Mouse (Mus musculus): ENCODE data around the gene Notch4.

- TF ChIP-seq MAFK (IDR thresholded peaks at IDR 0.05; ENCODE audit: insufficient read depth, low read depth, low read length) (no peak), HCFC1 (IDR thresholded peaks at IDR 0.05; ENCODE audit: borderline replicate concordance, insufficient read depth, low read length) (no peak)
Observed at GRCm38 (mm10) chr17:34599891-34600290, 35.8 kb downstream of the Notch4 start.
